Mouse (Mus musculus) liver, embryonic 14.5 days (tissue): ENCODE measurements around the gene Klhdc7b.

Experiments
- CTCF ChIP-seq: IDR thresholded peaks from 2 replicates; pipeline ENCODE4 v1.5.1; 2016; ENCODE audit warnings: antibody characterized with exemption, low read depth, control low read depth
- EP300 ChIP-seq: IDR thresholded peaks from 2 replicates; pipeline ENCODE4 v1.6.1; 2016; ENCODE audit warnings: antibody characterized with exemption, low read depth

- TF ChIP-seq CTCF (no peak), EP300 (no peak)
These were observed 7.8 kb upstream of the Klhdc7b start, which contains the start of gene Tymp for GRCm38 (mm10) chr15:89376957-89377356.
